Mouse (Mus musculus) bone marrow, adult 2 months (tissue): Measurements from ENCODE around the gene Jazf1.

Experiments
- CTCF ChIP-seq: fragments of 200-500 bp; IDR thresholded peaks from 2 replicates; pipeline ENCODE4 v1.5.1; 2011; ENCODE audit warnings: low read length, control low read depth; ENCODE audit not compliant: control insufficient read depth, insufficient read depth
- POLR2A ChIP-seq: fragments of 200-500 bp; IDR thresholded peaks from 2 replicates; pipeline ENCODE4 v1.6.1; 2011; ENCODE audit warnings: low read depth, mild to moderate bottlenecking, control low read depth, low read length, borderline replicate concordance; ENCODE audit not compliant: control insufficient read depth

DNA sequence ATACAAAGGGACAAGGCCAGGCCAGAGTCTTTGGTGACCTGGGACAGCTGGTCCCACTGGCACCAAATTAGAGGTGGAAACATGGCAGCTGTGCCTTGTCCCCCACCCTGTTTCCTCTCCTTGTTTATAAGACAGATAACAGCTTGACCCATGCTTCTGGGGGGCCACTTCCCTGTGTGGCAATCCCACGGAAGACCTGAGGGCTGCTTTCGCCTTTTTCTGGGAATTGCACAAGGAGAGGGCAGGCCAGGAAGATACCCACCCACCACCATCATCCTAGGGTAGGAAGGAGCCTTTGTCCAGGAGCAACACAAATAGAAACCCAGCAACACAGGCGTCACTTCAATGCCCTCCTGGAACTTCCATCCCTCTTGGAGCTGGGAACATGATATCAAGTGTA is 276.0 kb downstream of the Jazf1 start:
- TF ChIP-seq CTCF (no peak), POLR2A (no peak)
